Mouse (Mus musculus) urinary bladder, adult 18-20 months (tissue): ENCODE measurements around the gene Cptp.

Experiments
- DNase-seq, 2 experiments: peaks; one replicate each; pipeline ENCODE4 v3.0.0; 2022; ENCODE audit warnings: low spot score in 2 of 2, mixed read lengths in 2 of 2

The Cptp gene

DNA sequence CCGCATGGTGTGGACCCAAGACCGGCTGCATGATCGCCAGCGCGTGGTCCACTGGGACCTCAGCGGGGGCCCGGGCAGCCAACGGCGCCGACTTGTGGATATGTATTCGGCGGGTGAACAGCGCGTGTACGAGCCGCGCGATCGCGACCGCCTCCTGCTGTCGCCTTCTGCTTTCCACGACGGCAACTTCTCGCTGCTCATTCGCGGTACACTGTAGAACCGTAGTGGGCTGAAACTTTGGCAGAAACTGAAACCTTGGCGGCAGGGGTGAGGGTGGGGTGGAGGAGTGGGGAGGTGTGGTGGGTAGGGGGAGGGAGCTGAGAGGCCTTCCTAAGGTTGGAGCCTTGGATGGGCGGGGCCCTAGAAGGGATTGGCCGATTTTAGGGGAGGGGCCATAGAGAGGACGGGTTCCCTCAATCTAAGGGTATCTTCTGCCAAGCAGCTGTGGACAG lies 28.2 kb downstream of the Cptp start:
- DNase-seq, result peak; percentile 50 to 56

- DNase-seq, result no peak
Observed at GRCm38 (mm10) chr4:155840076-155841002, 28.9 kb downstream of the Cptp start.

- peak in 1 of 2 experiments; percentile 84 for DNase-seq
Observed at GRCm38 (mm10) chr4:155839483-155839910, 29.7 kb downstream of the Cptp start, which contains the start of gene Mxra8. TSS of gene Mxra8 (plus strand) at chr4:155839680.

- DNase-seq, result no peak
Observed at GRCm38 (mm10) chr4:155838187-155839153, 30.8 kb downstream of the Cptp start.

GRCm38 (mm10) chr4:155837404-155838010 lies 31.7 kb downstream of the Cptp start:
- no peak for DNase-seq

GRCm38 (mm10) chr4:155833836-155834235 lies 35.4 kb downstream of the Cptp start:
- peak; percentile 40 to 75 for DNase-seq

GRCm38 (mm10) chr4:155833234-155833633 lies 36.0 kb downstream of the Cptp start:
- no peak for DNase-seq

DNA sequence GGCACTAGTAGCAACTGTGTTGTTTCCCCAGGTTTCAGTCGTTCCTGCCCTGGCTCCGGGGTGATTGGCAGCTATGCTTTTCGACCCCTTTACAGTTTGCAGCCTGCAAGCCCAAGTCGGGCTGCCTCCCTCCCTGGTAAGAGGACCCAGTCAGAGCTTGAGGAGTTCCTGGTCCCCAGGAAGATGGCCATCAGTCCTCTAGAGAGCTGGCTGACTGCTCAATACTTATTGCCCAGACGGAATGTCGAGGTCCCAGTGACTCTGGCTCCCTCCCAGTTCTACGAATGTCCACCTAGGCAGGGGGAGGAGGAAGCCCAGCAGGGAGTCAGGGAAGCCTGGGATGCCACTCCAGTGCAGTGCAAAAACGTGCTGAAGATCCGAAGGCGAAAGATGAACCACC lies 36.9 kb downstream of the Cptp start:
- no peak for DNase-seq

DNA sequence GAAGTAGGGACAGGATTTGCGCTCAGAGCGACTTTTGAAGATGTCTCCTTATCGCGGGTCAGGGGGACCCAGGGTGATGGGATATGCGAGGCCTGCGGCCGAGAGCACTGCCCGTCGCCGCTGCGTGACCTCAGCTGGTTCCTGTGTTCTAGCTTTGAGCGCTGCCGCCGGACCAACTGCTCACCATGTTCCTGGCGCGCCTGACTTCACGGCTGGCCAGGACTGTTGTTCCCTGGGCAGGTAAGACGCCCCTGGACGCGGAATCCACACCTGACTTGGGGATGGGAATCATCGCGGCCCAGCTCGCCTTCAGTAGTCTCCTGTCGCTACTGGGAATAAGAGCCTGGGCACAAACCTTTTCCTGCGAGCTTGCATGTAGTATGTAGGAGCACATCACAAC lies 37.4 kb downstream of the Cptp start:
- peak in 1 of 2 experiments; percentile 48 for DNase-seq

- peak; percentile 88 for DNase-seq
Observed at GRCm38 (mm10) chr4:155831205-155831766, 38.0 kb downstream of the Cptp start, which contains the start of gene Aurkaip1. TSS of gene Aurkaip1 (plus strand) at chr4:155831272.

DNA sequence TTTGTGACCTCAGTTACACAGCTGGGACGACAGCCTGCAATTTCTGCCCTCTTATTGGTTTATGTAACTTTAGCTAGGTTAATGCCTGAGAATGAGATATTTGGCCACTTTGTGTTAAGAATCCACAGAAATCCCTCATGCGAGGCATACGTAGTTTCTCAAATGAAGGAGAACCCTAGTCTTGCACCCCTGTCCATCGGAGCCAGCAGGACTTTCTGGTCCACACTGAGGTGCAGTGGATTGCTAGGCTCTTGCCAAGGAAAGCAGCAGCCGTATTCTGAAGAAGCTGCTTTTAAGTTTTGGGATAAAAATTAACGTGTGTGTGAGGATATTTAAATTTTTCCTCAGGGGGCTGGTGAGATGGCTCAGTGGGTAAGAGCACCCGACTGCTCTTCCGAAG lies 38.6 kb downstream of the Cptp start:
- DNase-seq, result no peak

DNA sequence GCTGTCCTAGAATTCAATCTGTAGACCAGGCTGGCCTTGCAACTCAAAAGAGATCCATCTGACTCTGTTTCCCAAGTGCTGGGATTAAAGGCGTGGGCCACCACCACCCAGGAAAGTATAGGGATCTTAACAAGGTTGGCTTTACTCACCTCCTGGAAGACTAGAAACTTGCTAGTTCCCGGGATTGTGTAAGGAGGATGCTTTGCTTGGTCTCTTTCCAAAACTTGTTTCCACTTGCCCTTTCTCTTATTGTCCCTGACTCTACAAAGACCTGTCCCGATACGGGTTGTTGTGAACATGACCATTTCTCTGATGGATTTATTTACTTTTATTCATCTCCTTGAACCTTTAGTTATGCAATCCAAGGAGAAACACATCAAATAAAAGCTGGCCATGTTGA lies 39.4 kb downstream of the Cptp start:
- DNase-seq, result no peak

DNA sequence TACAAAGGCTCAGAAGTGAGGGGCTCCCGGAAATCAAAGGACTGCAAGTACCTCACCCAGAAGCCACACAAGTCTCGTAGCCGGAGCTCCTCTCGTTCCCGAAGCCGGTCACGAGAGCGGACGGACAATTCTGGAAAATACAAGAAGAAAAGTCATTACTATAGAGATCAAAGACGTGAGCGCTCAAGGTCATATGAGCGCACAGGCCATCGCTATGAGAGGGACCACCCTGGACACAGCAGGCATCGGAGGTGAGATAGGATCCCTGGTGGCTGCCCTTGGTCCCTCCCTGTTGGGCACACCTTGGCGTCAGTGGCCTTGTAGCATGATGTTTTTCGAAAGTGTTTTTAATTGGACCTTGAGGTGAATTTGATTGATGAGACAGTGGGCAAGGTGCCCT lies 45.8 kb downstream of the Cptp start:
- no peak for DNase-seq

GRCm38 (mm10) chr4:155821025-155821424 lies 48.2 kb downstream of the Cptp start:
- no peak for DNase-seq

GRCm38 (mm10) chr4:155817533-155817932 lies 51.7 kb downstream of the Cptp start:
- DNase-seq, result no peak
